Mouse (Mus musculus) cerebellum, adult 9-11 months (tissue): ENCODE measurements around the gene Tex35.
A peak's percentile ranks its signal among the peaks of the same experiment; 100 is the strongest.

Source experiments
- DNase-seq: peaks from one replicate; pipeline ENCODE4 v3.0.0; 2022

Tex35 gene

DNA sequence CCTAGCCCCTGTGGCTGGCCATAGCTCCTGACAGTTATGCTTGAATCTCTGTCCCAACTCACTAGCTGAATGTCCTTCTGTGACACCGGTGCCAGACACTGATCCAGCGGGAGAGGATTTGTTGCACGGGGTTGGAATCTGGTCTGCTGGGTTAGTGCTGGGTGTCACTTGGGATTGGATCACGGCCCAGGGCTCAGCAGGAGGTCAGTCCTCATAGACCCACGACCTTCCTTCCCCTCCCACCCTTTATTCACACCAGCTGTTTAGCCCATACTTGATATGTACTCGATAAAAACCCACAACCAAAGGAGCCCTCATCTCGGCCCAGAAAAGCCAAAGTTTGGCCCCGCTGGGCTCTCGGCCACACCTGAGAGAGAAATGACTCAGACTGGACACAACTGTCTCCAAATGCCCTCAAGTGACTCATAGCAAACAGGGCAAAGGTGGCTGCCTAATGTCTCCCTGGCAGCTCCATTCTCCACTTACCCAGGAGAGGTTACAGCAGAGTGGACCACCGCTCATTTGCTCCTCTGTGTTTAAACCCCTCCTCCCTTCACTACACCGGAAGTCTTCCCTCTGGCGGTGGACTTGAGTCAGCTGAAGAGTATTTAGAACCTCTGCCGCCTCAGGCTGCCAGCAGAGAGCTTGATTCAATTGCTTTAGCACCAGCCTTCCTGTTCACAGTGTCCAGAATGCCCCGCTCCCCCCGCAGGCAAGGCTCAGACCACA is 27.2 kb downstream of the Tex35 start:
- no peak for DNase-seq

DNA sequence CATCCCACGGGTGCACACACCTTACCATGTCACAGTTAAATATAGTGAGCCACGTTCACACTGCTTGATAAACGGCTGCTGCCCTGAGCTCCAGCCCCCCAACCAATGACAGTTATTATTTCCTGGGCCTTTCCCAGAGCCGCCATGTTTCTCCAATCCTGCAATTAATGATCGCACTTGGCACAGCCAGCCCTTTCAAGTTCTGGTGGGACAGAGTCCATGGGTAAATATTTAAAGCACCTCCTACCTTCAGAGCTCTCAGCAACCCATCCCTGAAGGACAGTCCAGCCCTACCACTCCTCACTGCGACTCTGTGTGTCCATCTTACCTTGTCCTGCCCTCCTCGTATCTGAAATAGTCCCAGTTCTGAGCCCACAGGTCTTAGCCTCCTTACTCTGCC is 28.4 kb downstream of the Tex35 start:
- no peak for DNase-seq

DNA sequence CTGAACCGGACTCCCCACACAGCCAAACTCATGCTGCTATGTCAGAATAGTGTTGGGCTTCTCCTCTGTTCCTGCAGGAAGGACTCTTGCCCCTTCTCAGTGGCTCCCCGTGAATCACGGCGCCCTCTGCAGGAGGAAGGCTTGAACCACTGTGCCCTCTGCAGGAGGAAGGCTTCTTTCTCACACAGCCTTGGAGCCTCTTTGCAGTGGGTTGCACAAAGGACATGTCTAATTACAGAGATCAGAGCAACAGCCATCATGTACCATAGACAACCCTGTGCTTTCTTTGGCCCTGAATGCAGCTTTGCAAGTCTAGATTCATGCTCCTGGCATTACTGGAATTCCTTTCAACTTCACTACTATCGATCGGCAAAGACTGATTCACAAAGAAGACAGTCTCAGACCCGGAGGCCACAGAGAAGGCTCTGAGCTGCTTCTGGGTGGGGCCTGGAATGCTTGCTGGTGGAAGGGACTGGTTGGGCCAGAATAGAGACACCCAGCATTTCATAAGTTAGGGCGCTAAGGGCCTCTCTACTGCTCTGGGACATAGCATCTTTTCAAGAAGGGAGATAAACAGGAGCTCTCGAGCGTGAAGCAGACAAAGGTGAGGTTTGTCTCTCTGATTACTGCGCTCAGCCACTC is 29.0 kb downstream of the Tex35 start:
- no peak for DNase-seq

DNA sequence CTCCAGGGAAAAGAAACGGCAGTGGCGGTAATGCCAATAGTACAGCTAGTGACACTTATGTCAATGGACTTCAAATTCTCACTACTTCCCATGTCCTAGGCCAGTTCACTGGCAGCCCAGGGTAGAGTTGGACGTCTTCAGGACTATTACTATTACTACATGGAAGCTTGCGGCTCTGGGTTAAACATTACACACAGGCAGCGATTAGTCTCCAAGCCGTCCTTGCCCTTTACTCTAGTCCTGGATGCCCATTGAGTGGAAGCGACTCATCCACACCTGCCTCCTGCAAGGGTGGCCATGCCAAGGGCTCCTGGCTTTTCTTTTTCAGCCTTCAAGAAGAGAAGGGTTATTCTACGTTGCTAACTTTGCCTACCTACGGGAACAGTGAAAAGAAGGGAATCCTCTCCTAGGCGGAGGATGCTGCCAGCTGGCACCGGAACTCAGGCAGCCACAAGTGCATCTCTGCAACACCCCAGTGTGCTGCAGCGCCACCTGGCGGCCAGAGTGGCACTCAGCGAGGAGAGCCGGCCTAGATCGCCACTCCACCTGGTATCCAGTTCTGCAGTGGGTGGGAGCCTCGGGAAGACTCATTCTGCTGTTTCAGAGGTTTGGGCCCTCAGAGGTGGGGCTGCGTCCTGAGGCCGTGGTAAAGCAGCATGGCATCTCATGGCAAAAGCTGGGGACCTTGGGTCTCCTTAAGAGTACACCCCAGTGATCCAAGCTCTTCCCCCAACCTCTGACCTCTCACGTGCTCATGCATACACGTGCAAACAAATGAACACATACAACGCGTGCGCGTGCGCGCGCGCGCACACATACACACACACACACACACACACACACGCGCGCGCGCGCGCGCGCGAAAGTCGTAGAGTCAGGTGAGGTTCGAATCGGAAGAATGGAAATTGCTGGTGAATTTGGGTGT is 31.4 kb downstream of the Tex35 start:
- DNase-seq, result peak; percentile 80

DNA sequence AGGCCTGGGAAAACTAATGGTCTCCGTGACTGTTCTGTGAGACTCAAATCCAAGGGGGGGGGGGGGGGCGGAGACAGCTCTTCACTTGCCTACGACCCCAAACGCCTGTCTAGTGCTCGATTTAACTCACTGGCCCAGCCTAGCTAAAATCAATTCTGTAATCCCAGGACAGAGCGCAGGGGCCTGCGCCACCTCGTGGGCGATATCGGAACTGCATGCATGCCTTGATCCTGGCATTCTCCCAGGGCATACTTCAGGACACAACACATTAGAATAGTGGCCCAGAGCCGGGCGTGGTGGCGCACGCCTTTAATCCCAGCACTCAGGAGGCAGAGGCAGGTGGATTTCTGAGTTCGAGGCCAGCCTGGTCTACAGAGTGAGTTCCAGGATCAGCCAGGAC is 32.2 kb downstream of the Tex35 start:
- DNase-seq, result peak; percentile 65

DNA sequence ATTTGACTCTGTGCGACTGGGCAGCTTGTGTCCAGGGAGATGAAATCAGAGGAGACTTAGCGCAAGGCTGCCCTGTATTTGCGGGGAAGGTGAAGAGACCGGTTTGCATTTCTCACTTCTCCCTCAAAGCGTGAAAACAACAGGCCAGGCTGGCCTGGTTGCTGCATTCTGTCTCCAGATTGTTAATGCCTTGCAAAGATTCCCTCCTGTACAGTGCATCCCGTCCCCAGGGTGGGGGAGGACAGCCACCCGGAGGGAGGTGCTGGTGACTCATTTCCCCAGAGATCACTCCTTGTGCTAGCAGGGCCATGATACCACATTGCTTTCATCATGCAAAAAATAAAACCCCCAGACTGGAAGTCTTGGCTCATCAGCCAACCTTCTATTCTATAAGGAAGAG is 33.5 kb downstream of the Tex35 start:
- DNase-seq, result no peak

DNA sequence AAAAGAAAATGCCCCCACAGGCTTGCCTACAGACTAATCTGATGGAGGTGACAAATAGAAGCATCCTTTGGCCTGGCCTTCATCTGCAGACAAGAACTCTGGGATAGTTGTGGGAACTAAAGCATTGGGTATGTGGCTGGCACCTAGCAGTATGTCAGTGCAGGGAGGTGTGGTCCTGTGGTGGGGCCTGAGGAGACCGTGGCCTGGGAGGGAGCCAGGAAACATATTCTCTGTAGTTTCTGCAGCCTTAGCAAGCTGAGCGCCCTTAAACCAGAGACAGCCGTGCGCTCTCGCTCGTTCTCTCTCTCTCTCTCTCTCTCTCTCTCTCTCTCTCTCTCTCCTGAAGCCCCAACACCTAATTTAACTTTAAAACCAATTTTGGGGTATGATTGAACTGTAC is 34.1 kb downstream of the Tex35 start:
- no peak for DNase-seq

DNA sequence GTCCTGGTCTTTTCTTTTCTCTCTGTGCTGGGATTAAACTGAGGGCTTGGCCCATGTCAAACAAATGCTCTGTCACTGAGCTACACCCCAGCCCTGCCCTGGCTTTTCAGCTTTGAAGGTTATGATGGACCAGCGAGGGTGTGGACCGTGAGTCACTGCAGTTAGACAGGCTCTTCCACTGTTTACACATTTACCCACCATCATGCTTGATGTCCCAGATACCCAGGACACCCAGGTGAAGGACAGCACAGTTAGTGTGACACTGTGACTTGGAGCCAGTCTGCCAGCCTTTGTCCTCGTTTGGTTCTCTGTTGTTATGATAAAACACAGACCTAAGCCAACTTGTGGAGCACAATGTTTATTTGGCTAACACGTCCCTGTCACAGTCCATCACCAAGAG is 34.9 kb downstream of the Tex35 start:
- no peak for DNase-seq

DNA sequence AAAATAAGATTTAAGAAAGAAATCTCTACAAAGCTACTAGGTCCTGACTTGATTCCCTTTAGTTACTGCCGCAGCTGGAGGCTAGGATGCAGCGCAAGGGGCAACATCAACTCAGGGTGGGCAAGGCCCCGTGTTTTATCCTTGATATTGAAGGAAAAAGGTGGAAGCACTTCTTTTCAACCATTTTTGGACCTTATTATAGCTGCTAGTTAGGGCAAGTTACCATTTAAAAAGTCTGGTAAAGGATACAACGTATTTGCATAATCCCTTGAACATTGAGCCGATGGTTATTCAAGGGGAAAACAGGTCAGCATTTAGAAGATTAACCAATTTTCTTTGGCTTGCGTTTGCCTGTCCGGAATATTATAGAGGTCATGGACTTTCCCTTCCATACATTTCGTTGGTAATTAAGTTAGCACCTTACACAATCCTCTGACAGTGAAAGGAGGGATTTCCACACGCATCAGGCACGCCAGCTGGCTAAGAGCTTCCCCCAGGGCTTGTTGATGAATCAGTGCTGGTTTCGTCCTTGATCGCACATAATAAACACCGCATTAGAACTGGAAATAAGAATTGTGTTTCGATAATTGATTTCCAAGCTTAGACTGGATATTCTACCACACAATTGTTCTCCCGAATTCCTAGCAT is 39.2 kb downstream of the Tex35 start:
- DNase-seq, result no peak

DNA sequence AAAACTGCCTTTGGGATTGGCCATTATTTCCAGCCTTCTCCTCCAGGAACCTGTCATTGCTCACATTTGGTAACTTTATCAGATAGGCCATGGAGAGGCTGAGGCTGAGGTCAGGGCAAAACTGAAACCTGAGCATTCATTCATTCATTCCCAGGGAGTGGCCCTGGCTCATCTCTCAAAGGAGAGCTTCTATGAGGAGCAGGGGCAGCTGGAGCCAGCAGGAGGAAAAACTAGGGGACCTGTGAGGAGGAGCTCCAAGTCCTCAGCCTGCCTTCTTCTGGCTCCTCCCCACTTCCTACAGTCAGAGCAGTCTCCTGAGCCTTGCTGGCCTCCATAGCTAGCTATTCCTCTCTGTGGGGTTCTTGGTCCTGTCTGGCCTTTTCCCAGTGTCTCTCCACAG is 40.2 kb downstream of the Tex35 start:
- no peak for DNase-seq

DNA sequence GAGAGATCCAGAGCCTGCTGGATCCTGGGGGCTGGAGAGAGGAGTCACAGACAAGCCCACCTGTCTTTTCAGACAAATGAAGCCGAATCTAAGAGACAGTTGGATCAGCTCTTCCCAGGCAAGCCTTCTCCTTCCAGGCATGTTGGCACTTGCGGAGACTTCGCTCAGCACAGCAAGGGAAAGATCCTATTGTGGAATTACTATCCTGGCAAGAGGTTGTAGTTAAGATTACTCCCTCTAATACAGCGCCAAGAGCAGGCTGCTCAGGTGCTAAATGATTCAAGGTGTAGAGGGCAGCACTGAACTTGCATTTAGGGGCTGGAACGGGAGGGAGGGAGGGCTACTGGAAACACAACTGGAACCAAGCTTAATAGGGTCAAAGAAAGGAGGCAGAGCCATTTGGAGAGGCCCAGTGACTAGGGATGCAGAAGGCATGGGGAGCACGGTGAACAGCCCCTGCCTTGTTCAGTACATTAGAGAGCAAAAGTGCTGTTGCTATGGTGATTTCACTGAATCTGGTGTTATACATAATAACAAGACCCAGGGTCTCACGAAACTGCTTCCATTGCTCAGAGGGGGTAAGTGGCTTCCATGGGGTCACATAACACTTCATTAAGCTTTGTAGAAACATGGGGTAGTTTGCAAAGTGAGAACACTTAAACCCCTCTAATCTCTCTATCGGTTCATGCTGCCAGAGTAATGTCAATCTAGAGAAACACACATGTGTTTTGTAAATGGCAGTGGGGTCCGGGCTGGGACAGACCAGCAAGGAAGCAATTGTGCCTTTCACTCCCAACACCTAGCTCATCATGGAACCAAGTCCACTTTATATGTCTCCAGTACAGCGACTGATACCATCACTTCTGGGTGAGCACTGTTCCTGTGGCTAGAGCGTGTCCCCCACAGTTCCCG is 42.4 kb downstream of the Tex35 start:
- DNase-seq, result no peak

DNA sequence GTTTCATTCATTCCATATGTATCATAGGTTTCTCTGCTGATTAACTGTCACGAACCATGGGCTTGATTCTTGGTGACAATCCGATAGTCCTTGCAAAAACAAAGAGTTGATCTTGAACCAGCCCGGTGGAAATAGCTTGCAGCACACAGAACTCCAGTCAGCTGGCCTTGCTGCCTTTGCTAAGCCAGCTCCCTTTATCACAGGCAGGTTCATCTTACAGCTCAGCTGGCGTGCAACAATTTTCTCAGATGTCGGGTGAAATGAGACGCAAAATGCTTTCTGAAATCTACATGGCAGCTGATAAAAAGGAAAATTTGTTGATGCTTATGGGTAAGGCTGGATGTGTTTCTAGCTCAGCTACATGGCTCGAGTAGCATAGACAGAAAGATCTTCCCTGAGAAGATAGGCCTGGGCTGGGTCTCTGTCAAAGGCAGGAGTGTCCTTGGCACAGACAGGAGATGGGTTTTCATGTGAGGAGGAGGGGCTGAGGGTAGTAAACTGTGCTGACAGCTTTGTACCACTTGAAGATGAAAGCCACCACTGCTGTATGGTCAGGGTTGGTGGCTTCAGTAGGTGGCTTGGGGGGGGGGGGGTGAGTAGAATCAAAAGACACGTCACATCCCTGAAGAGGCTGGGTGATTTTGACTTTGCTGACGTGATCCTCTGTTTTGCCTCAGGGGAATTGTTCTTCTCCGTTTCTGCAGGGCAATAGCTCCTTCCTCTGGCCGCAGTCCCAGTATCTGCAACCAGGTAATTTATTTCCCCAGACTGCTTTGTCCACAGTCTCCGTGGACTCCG is 45.0 kb downstream of the Tex35 start:
- DNase-seq, result no peak

DNA sequence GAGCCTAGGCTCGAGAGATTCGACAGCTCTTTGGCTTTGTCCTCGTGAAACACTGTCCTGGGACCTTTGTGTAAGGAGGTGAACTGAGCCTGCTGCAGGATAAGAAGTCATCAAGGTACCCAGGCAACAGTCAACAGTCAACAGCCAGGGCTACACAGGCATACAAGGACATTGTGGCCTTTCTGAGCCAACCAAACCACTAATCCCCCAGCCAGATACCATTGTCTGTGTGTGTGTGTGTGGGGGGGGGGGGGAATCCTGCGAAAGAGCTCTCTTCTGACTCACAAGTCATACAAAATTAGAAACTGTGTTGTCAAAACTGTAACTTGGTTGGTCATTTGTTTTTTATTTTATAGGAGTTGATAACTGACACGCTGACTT is 46.0 kb downstream of the Tex35 start:
- DNase-seq, result no peak

DNA sequence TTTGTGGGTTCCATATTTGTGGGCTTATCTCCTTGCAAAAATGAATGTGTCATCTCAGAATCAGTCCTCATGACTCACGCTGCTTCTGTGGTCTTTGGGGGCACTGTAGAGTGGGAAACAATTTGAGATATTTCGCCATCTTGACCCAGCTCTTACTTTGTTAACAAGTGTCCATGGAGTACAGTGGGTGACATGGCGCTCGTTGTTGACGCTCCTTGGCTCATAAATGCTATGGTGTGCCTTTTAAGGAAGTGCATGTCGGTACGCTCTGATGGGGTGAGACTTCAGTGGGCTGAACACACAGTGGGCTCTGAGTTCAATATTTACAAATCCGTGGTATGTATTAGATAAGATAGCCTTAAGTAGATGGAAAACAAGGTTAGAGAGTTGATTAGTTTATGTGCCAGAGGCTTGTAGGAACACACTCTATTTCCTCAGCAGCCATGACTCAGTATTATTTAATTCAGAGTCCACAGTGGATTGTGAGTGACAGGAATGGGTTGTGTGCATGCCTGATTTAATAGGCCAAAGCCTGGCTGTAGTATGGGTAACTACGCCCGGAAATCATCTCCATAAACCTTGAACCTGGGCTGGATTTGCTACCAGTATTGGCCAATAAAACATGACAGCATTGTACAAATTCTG is 46.6 kb downstream of the Tex35 start:
- DNase-seq, result no peak

DNA sequence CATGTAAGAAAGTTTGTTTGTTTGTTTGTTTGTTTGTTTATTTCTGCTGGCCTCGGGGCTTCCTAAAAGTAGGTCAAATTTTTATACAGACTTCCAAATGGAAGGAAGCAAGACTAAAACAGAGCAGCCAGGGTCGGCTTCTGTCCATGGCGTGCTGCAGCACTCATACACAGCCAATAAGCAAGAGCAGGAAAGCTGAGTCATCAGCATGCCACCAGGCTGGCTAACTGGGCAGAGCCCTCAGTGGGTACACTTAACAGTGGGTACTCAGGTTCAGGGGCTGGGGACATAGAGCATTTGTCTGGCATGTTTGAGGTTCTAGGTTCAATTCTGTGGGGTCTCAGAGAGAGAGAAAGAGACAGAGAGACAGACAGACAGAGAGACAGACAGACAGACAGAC is 47.3 kb downstream of the Tex35 start:
- DNase-seq, result no peak

DNA sequence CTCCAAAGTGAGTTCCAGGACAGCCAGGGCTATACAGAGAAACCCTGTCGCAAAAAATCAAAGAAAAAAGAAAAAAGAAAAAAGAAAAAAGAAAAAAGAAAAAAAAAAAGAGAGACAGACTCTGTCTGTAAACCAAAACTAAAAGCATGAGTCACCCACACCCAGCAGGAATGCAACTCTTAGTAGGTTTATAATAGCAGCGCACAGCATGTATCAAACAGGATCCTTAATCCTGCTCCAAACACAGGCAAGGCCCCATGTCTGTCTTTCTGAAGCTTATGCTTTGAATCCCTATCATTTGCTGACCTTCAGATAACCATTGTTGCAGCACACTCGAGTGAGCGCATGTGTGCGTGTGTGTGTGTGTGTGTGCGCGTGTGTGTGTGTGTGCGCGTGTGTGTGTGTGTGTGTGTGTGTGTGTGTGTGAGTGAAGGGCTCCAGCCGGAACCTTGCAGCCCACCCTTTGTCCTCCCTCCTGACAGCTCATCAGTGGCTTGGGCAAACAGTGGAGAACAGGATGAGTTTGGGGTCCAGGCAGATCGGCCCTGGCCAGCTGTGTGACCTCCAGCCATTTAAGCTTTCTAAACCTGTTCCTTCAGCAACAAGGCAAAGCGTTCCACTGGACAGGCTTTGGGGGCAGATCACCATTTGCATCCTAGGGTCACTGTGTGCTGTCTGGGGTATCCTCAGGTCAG is 47.9 kb downstream of the Tex35 start:
- DNase-seq, result no peak

DNA sequence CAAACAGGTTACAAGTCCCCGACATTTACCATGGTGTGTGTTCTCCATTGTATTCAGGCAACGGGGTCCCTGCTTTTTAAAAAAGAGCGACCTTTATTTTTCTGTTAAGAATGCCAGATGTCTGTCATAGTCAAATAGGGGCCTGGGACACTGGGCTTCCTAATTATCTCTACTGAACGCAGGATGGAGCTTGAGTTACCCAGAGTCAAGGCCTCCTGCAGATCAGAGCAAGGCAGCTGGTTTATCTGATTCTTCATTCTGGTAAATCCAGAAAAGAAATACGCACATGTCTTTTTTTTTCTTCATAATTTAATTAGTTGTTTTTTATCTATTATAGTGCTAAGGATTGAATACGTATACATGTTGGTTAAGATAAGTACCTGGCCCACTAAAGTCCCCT is 52.6 kb downstream of the Tex35 start:
- no peak for DNase-seq

DNA sequence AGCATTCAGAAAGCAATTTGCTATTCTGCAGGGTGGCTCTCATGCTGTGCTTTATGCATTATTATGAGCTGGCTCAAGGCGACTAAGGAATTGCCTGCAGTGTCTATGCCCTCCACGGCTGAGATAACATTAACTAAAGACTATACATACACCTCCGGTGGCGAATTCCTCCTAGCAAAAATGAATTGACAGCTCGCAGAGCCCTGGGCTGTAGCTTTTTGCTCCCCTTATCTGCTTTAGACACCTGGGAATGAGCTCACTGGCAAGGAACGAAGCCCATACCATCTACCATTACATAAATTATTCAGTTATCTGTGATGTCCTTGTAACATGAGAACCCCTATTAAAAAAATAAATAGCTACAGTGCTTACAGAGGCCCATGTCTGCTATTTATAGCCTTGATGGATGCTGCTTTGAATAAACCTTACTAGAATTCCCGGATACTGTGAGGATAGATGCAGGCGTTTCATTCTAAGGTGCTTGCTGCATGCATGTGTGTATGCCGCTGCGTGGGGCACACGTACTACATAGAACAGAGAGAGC is 53.1 kb downstream of the Tex35 start:
- no peak for DNase-seq

DNA sequence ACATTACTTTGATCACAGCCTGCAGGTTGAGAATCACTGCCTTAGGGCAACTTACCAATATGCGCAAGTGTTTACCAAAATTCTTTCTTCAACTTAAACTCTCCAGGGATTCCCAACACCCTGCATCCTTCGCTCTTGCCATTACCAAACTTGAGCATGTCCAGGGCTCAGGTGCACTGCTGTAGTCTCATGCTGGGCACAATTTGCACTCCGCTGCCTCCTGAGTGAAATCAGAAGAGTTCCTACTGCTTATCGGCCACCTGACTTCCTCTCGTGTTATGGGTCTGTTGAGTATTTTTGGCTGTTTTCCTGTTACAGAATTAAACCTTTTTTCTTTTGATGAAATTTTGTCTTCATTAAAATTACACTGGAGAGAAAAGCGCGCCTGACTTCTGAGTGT is 53.8 kb downstream of the Tex35 start:
- no peak for DNase-seq

DNA sequence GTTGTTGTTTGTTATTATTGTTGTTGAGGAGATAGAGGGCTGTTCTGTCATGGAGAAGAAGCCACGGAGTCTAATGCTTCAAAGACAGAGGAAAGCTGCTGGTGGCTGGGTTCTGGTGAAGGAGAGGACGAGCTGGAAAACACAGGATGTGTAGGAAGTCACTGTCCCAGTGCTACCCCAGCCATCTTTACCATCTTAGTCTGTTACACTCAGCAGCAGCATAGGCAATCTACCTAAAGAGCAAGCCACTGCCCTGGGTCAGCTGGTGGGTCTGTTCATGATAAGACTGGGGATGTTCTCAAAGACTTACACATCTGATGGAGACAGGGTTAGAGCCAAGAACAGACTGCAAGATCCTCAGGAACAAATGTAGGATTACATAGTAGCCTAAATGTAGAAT is 58.6 kb downstream of the Tex35 start:
- no peak for DNase-seq
